Mouse (Mus musculus) urinary bladder, postnatal 25 days (tissue): ENCODE measurements around the gene E130116L18Rik.
A peak's percentile ranks its signal among the peaks of the same experiment; 100 is the strongest.
"Not testable (repeated sequence)": the region's sequence is repeated elsewhere in the genome, so short reads cannot be mapped to it uniquely, and the experiment has no call there.

Experiments used
- DNase-seq: peaks from one replicate; pipeline ENCODE4 v3.0.0; 2022; ENCODE audit warnings: low spot score

The E130116L18Rik gene

GRCm38 (mm10) chr5:25222752-25223702 lies at the start of gene E130116L18Rik:
TSS of gene E130116L18Rik (minus strand) at chr5:25223153.
- DNase-seq, result peak; percentile 87

GRCm38 (mm10) chr5:25268258-25268888 lies 45.4 kb upstream of the E130116L18Rik start:
- DNase-seq, result no peak

- no peak for DNase-seq
These were observed 39.3 kb upstream of the E130116L18Rik start for GRCm38 (mm10) chr5:25262266-25262665.

GRCm38 (mm10) chr5:25261452-25261851 lies 38.5 kb upstream of the E130116L18Rik start:
- DNase-seq, result no peak

- no peak for DNase-seq
These were observed 33.7 kb upstream of the E130116L18Rik start for GRCm38 (mm10) chr5:25256686-25257085.

- DNase-seq, result no peak
These were observed 31.5 kb upstream of the E130116L18Rik start for GRCm38 (mm10) chr5:25254491-25254890.

GRCm38 (mm10) chr5:25252825-25253544 lies 30.0 kb upstream of the E130116L18Rik start:
- no peak for DNase-seq

- no peak for DNase-seq
These were observed 29.5 kb upstream of the E130116L18Rik start for GRCm38 (mm10) chr5:25252423-25252822.

- no peak for DNase-seq
These were observed 24.1 kb upstream of the E130116L18Rik start for GRCm38 (mm10) chr5:25247036-25247435.

GRCm38 (mm10) chr5:25246473-25246865 lies 23.5 kb upstream of the E130116L18Rik start:
- DNase-seq, result no peak

GRCm38 (mm10) chr5:25245806-25246472 lies 23.0 kb upstream of the E130116L18Rik start:
- DNase-seq, result no peak

- no peak for DNase-seq
These were observed 20.1 kb upstream of the E130116L18Rik start for GRCm38 (mm10) chr5:25243101-25243500.

- not testable (repeated sequence) for DNase-seq
These were observed 1.4 kb upstream of the E130116L18Rik start for GRCm38 (mm10) chr5:25224377-25224776.

- no peak for DNase-seq
These were observed 1.3 kb downstream of the E130116L18Rik start, which contains the start of gene Galnt11 for GRCm38 (mm10) chr5:25221604-25222003. TSS of gene Galnt11 (plus strand) at chr5:25221904.

- no peak for DNase-seq
These were observed 7.9 kb downstream of the E130116L18Rik start for GRCm38 (mm10) chr5:25215006-25215405.

- not testable (repeated sequence) for DNase-seq
These were observed 9.7 kb downstream of the E130116L18Rik start for GRCm38 (mm10) chr5:25213216-25213615.

GRCm38 (mm10) chr5:25211872-25212271 lies 11.1 kb downstream of the E130116L18Rik start:
- DNase-seq, result no peak

- DNase-seq, result no peak
These were observed 32.4 kb downstream of the E130116L18Rik start for GRCm38 (mm10) chr5:25190521-25190920.

GRCm38 (mm10) chr5:25188802-25189201 lies 34.2 kb downstream of the E130116L18Rik start:
- peak; percentile 8 for DNase-seq

- DNase-seq, result no peak
These were observed 35.2 kb downstream of the E130116L18Rik start for GRCm38 (mm10) chr5:25187727-25188126.

GRCm38 (mm10) chr5:25184594-25184993 lies 38.4 kb downstream of the E130116L18Rik start:
- no peak for DNase-seq

- DNase-seq, result no peak
These were observed 39.4 kb downstream of the E130116L18Rik start for GRCm38 (mm10) chr5:25183595-25183994.
